In the genomic region with DNA sequence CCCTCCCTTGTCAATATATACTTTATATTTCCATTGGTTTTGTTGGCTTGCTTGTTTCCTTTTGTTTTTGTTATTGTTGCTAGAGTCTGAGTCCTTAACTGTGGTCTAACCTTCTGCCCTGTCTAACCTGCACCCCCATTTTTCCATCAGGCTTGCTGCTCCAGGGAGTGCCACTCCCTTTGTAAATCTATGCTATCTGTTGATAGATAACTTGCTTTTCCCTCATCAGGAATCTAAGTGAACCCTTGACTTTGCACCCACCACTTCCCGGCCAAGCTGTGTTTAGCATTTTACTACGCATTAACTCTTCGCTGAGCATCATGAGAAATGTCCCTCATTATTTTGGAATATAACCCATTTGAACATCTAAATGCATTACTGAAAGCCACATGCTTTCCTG, we compare ENCODE assay signal across 22 mouse cellular contexts.
DNase-seq lines count a peak whose midpoint lies in the region; ATAC-seq and TF ChIP-seq lines count a peak whose summit lies in the region.
"Had no signal": no experiment of that assay in that cellular context is flagged by ENCODE, and none has a peak within 500 bp of the region (broad histone marks: within the 10 kb centered on the region; RNA-seq: fewer than 3 reads in every experiment).

No protein-coding gene starts in this region.

- peak; percentile 59 for ATAC-seq in intestine, embryonic 15.5 days
- ATAC-seq in intestine, embryonic 16.5 days: peak; percentile 50
- ATAC-seq in intestine, postnatal 0 days: peak; percentile 44; the same call in 1 of the 2 replicates
- ATAC-seq: activated CD4-positive, CD25-positive, alpha-beta regulatory T cell, adult 4 months; CD4-positive, CD25-positive, alpha-beta regulatory T cell, adult 4 months; Patski had no signal

- H3K4me2 ChIP-seq in intestine, embryonic 15.5 days (replicated peaks): no peak overlapping the region
- no peak overlapping the region for H3K4me2 ChIP-seq in intestine, embryonic 16.5 days (ENCODE audit: low read depth, low read length)
- no peak overlapping the region for H3K4me2 ChIP-seq in intestine, postnatal 0 days (replicated peaks; ENCODE audit: low read depth)

- 0 out of 2 replicates have a peak, but pooled peaks cover 2% of the 10 kb centered on the region for H3K4me1 ChIP-seq in intestine, embryonic 15.5 days (replicated peaks)
- H3K4me1 ChIP-seq in intestine, embryonic 16.5 days (ENCODE audit: control insufficient read depth, insufficient read depth, low read length): peaks cover 31% of the 10 kb centered on the region
- H3K4me1 ChIP-seq in intestine, postnatal 0 days (replicated peaks; ENCODE audit: control insufficient read depth, insufficient read depth, low read length): no peaks in the 10 kb centered on the region

- H3K27ac ChIP-seq in intestine, embryonic 15.5 days: no peak overlapping the region
- H3K27ac ChIP-seq in intestine, embryonic 16.5 days (ENCODE audit: low read length): no peak overlapping the region
- no peak overlapping the region for H3K27ac ChIP-seq in intestine, postnatal 0 days (ENCODE audit: low read depth, low read length)

- no peaks in the 10 kb centered on the region for H3K27me3 ChIP-seq in intestine, embryonic 15.5 days (replicated peaks)
- H3K27me3 ChIP-seq in intestine, embryonic 16.5 days (replicated peaks; ENCODE audit: control insufficient read depth, insufficient read depth, low read length): no peaks in the 10 kb centered on the region
- H3K27me3 ChIP-seq in intestine, postnatal 0 days (replicated peaks; ENCODE audit: control insufficient read depth, insufficient read depth, low read length): no peaks in the 10 kb centered on the region
- H3K27me3 ChIP-seq: CH12.LX, Patski had no signal

- no peak for TF ChIP-seq CTCF in intestine, postnatal 0 days (IDR thresholded peaks at IDR 0.05; ENCODE audit: low read depth)

- no peaks in the 10 kb centered on the region for H3K9me3 ChIP-seq in intestine, embryonic 15.5 days
- H3K9me3 ChIP-seq in intestine, embryonic 16.5 days (ENCODE audit: control insufficient read depth, low read length): no peaks in the 10 kb centered on the region
- H3K9me3 ChIP-seq in intestine, postnatal 0 days (ENCODE audit: control insufficient read depth): no peaks in the 10 kb centered on the region

- WGBS in intestine, embryonic 15.5 days: 38% methylated on average over 3 of the region's 3 CpGs
- WGBS in intestine, embryonic 16.5 days: 41% methylated on average over 3 of the region's 3 CpGs
- WGBS in intestine, postnatal 0 days: 23% methylated on average over 3 of the region's 3 CpGs

- H3K4me3 ChIP-seq in intestine, embryonic 15.5 days (replicated peaks): no peak overlapping the region
- no peak overlapping the region for H3K4me3 ChIP-seq in intestine, embryonic 16.5 days (ENCODE audit: low read length)
- H3K4me3 ChIP-seq in intestine, postnatal 0 days (ENCODE audit: low read depth, low read length): no peak overlapping the region

- no peak for DNase-seq in gastrocnemius, postnatal 4 days (ENCODE audit: low spot score in 2 of 2)
- no peak for DNase-seq in gastrocnemius, postnatal 25 days
- DNase-seq in adipocyte (ENCODE audit: low spot score): no peak
- DNase-seq: adrenal gland, adult 2 months; adrenal gland, adult 8-10 months; adrenal gland, postnatal 10 days; adrenal gland, postnatal 14 days; adrenal gland, postnatal 25 days; adrenal gland, postnatal 36 days; B cell, adult 2 months; cerebellum, adult 11 months; cerebellum, adult 11-12 months; cerebellum, adult 18-20 months; cerebellum, adult 2 months had no signal

- no peaks in the 10 kb centered on the region for H3K36me3 ChIP-seq in intestine, embryonic 15.5 days
- no peaks in the 10 kb centered on the region for H3K36me3 ChIP-seq in intestine, embryonic 16.5 days (ENCODE audit: control insufficient read depth, insufficient read depth, low read length)
- H3K36me3 ChIP-seq in intestine, postnatal 0 days (ENCODE audit: control insufficient read depth, insufficient read depth): no peaks in the 10 kb centered on the region
- H3K36me3 ChIP-seq: G1E had no signal

- H3K9ac ChIP-seq in intestine, embryonic 15.5 days: no peak overlapping the region
- H3K9ac ChIP-seq in intestine, embryonic 16.5 days (ENCODE audit: low read depth, low read length): no peak overlapping the region
- no peak overlapping the region for H3K9ac ChIP-seq in intestine, postnatal 0 days (ENCODE audit: low read depth, low read length)
